Mouse (Mus musculus) E14TG2a.4 (cell line): ENCODE results near the gene Tmem184c.

Experiments used
- CTCF ChIP-seq: conservative IDR thresholded peaks from 2 replicates; pipeline ENCODE4 v1.5.1; 2014; ENCODE audit warnings: low read length
- NANOG ChIP-seq: IDR thresholded peaks from 2 replicates; pipeline ENCODE4 v1.6.1; 2014; ENCODE audit warnings: borderline replicate concordance, low read length, mixed read lengths

- TF ChIP-seq CTCF, result peak; percentile 92
- TF ChIP-seq NANOG, result no peak
Measured at GRCm38 (mm10) chr8:77629858-77630537, 19.5 kb upstream of the Tmem184c start.
